Mouse (Mus musculus): ENCODE measurements at regions not wholly inside any gene's neighbourhood (a gene's known extent, or its start where the extent isn't known, plus 50 kb on each side); places are given as distances from the start of the nearest gene placed in this dataset.
"Not testable (repeated sequence)": the region's sequence is repeated elsewhere in the genome, so short reads cannot be mapped to it uniquely, and the experiment has no call there.

DNA sequence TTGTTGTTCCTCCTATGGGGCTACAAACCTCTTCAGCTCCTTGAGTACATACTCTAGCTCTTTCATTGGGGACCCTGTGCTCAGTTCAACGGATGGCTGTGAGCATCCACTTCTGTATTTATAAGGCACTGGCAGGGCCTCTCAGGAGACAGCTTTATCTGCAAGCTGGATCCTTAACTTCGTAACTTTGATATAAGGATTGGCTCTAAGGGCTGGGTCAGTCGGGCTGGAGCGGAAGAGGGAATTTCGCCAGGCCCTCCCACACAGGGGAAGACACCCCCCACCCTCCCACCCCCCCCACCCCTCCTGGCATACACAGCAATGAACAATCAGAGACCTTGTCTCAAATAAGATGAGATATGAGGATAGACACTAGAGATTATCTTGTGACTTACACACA lies 304.3 kb upstream of the Chordc1 start:
- DNase-seq, result peak; percentile 35

DNA sequence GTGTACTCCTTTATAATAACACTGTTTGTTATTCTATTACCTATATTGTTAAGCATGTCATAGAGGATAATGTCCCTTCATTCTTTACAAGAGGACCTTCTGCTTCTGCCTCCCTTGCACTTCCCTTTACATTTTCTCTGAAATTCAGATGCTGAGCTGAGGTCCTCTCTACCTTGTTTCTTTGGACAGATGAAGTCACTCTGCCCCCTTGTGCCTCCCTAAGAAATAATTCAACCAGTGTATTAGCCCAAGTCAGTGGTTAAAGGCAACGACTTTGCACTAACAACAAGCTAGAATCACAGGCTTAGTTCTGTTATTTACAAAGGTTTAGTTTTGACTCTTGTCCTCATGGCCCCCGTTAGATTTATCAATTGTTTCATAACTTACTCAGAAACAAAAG lies 289.4 kb upstream of the Chordc1 start:
- DNase-seq, result peak; percentile 5

DNA sequence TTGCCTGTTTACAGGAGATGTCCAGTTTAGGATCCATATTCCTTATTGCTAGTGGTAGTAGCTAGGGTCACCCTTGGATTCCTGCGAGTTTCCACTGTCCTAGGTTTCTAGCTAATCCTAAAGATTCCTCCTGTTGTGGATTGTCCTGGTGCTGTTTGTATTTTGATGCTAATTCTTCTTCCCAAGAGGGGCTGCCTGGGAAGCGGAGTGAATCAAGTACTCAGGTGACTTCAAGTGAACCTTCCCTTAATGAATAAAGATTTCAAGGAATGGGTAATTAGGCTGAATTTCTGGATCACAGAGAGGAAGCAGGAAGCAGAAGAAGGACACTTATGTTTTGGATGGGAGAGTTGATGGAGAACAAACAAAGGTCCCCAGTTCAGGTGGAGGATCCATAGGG lies 250.6 kb upstream of the Chordc1 start:
- no peak for DNase-seq

DNA sequence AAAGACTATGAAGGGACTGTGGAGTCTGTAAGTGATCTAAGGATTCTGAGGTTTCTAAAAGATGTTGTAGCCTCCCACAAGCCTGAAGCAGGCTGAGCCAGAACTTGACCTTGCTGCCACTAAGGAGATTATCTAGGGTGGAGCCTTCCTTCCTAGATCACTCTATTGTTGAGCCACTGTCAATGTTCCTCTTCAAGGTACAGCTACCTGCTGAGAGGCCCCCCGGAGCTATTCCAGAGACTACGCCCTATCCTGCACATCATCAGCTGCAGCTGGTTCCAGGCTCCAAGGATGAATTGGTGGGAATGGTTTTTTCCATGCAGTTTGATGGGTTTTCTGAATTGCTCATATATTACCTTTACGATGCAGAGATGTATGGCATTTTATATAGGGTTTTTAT lies 249.3 kb upstream of the Chordc1 start:
- not testable (repeated sequence) for DNase-seq

DNA sequence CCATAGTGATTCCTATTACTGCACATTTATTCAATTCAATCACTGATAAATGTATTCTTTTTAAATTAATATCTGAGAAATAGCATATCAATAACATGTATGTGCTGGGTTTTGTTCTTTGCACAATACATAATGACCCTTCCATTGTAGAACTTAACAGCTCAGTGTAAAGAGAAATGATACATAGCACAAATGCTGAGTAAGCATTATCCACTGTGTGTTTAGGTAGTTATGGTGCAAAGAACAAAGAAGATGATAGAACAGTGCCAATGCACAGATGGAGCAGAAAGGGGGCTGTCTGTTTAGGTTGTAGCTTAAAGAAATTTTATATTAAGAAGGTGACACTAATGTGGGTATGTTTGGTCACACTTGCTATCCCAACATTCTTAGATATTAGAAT lies 215.0 kb upstream of the Chordc1 start:
- no peak for DNase-seq

DNA sequence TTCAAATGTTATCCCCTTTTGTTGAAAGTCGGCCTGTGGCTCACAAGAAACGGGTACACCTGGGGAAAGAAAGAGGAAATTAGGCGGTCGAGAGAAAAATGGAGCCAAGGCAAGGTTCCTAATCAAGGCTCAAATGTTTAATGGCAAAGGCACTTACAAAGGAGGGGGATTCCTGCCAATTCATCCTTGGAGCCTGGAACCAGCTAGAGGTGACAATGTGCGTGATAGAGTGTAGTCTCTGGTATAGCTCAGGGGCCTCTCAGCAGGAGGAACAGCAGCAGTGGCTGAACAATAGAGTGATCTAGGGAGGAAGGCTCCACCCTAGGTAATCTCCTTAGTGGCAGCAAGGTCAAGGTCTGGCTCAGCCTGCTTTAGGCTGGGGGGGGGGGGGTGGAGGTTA lies 213.5 kb upstream of the Chordc1 start:
- not testable (repeated sequence) for DNase-seq

DNA sequence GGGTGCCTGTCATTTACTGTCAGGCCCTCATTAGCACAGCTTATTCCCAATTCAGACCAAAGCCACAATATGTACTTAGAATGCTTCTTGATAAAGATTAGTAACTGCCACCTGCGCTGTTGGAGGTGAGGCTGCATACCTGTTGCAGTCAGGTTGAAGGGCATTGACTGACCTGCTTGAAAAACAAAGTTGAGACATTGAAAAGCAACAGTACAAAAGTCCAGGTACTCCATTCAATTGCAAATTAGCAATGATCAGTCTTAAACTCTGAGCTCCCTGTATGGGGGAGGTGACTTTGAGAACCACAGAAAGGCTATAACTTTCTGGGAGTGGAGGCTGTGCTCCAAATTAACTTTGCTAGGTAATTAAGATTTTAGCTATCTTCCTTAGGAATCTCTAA lies 212.8 kb upstream of the Chordc1 start:
- not testable (repeated sequence) for DNase-seq
